Mouse (Mus musculus) adrenal gland, postnatal 10 days (tissue): ENCODE measurements around the gene Vmn1r219. TPM values are rescaled to one million over a fixed set of nuclear protein-coding genes. Genes with fewer than 3 reads are reported as not detected.
"Not testable (repeated sequence)": the region's sequence is repeated elsewhere in the genome, so short reads cannot be mapped to it uniquely, and the experiment has no call there.

Experiments used
- DNase-seq: peaks from one replicate; pipeline ENCODE4 v3.0.0; 2021; ENCODE audit warnings: mixed read lengths
- long read RNA-seq, 2 experiments: library from polyadenylated mRNA; stranded (forward); transcript quantifications; one replicate each; pipeline ENCODE4 v2.0.0; 2021
- total RNA-seq, 2 experiments: library from RNA; stranded (reverse); gene quantifications; 2 replicates each; pipeline ENCODE4 v1.2.3; 2021

Gene Vmn1r219
- not detected for total RNA-seq
- long read RNA-seq, experiment 1, result 0 reads
- long read RNA-seq, experiment 2, result 0 reads

DNA sequence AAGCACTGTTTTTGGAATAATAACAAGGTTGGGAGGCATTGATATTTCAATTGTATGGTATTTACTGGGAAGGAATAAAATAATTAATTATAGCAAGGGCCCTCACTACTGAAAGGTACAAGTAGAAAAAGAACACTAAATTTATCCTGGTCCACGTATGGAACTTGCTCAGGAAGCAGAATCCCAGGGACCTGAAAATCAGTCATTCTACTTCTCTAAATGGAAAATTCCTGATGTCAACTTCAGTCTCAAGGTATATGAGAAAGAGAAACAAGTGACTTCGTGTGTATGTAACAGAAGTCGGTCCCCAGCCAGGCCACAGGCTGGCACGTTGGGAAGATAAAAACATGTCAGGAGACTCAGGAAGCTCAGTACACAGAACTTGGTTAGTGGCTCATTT is at the start of gene Vmn1r219:
TSS of gene Vmn1r219 (plus strand) at position 301 of the 400 bp plus-strand sequence.
- DNase-seq, result no peak

DNA sequence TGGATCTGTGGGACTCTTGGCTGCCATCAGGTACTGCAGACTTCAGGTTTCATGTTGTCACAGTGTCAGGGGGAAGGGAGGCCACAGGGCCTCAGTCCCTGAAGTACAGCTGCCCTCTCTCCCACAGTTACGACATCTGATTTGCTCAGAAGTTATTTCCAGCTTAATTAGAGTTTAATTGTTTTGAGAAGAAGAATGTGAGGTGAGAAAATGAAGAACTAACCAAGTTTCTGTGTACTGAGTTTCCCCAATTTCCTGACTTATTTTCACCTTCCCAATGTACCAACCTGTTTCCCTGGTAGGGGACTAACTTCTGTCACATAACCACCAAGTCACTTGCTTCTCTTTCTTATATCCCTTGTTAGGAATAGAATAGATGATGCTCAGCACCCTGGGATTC is 41.0 kb upstream of the Vmn1r219 start, which contains the start of gene Vmn1r217:
TSS of gene Vmn1r217 (minus strand) at position 101 of the 400 bp plus-strand sequence.
- not testable (repeated sequence) for DNase-seq

DNA sequence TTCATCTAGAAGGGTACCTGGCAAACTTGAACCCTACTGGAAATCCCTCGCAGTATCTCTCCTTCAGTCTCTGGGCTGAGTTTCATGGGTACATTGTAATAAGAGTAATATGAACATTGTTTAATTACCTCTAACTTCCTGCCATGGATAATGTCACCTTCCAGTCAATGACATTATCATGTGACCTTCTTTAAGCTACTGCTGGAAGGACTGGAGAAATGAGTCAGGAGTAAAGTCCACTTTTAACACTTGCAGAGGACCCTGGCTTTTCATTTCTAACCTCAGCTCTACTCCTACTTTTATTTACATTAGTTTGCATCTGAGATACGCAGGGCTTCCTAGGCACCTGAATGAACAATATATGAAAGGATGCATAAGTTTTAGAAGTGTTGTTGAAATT is 38.5 kb upstream of the Vmn1r219 start:
- no peak for DNase-seq

DNA sequence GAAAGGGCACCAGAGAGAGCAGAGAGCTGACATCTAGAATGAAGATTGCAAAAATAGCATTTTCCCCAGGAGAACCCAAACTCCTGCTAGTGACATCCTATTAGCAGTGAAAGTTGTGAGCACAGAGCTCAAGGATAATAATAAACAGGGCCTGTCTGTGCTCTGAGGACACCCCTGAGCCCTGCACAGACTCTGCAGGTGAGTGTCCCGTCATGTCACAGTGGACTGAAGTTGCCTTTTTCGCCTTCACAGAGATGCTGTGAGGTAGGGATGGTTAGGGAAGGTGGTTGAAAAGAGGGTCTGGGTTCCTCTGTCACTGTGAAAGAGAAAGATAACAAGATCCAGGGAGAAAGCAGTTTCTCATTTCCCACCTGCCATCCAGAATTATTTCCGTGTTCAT is 26.0 kb upstream of the Vmn1r219 start, which contains the start of gene Vmn1r218:
TSS of gene Vmn1r218 (plus strand) at position 57 of the 400 bp plus-strand sequence.
- no peak for DNase-seq

DNA sequence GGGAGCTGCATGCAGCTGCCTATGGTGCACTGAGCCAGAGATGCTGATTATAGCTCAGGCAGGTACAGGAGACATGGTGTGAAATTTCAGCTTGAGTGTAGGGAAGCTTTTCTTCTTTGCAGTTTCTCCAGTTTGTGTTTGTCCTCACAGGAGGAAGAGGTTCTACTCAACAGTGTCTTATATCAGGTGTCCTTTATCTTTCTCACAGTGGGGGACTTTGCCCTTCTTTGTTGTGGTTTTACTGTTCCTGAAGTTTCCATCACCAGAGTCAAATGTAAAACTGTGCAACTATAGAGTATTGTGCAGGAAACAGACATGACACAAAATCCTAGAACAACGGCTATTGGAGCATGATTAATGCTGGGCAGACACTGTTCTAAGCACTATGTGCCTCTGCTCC is 25.6 kb upstream of the Vmn1r219 start:
- DNase-seq, result no peak

DNA sequence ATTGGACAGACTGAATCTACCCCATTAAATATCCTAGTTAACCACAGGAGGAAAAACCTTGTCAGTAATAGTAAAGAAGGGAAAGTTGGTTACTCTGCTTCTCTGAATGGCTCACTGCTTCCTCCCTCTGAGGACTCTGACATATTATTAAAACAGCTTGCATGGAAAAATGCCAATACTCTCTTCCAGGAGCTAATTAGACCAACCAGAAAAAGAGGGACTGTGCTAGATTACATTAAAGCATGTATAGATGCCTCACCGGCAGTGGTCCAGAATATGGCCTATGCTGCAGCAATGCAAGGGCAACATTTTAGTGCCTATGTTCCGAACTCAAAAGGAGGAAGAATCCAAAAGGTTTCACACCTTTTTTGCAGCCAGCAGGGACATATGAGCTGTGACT is 20.2 kb upstream of the Vmn1r219 start:
- DNase-seq, result no peak

DNA sequence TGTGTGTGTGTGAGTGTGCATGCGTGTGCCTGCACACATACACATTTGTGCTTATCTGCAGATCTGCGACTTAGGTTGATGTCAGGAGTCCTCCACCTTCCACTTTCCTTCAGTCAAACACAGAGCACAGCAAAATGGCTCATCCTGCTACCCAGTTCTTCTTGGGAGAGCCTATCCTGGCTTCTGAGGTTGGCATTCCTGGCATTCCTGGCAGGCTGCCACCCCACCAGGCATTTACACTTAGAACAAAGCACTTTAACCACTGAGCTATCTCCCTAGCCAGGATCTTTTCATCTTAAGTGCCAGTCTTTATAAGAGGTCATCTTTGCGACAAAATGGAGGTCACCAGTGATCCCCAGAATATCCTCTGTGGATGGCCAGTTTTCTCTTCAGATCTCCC is 1.3 kb upstream of the Vmn1r219 start:
- DNase-seq, result no peak

DNA sequence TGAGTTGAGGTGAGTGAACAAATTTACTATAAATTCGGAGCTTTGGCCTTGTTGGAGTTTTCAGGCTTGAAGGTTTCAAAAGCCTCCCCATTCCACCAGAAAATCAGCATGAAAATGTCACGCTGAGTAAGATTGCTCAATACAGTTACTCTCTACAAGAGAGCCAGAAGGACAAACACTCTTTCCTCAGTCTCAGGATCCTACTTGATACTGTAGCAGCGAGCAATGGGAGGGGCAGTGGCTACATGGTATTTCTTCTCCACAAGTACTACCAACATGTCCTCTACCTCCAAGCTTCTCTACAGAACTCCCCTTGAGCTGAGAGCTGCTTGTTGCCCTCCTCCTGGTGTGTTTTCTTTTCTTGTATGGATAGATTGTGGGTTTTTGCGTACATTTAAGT is 7.4 kb downstream of the Vmn1r219 start:
- not testable (repeated sequence) for DNase-seq

DNA sequence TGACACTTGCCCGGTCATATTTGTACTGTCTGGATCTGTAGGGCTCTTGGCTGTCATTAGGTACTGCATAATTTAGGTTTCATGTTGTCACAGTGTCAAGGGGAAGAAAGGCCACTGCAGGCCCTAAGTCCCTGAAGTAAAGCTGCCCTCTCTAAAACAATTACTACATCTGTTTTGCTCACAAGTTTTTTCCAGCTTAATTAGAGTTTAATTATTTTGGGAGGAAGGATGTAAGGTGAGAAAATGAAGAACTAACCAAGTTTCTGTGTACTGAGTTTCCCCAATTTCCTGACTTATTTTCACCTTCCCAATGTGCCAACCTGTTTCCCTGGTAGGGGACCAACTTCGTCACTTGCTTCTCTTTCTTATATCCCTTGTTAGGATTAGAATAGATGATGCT is 28.8 kb downstream of the Vmn1r219 start, which contains the start of gene Vmn1r220:
TSS of gene Vmn1r220 (minus strand) at position 101 of the 400 bp plus-strand sequence.
- DNase-seq, result no peak

DNA sequence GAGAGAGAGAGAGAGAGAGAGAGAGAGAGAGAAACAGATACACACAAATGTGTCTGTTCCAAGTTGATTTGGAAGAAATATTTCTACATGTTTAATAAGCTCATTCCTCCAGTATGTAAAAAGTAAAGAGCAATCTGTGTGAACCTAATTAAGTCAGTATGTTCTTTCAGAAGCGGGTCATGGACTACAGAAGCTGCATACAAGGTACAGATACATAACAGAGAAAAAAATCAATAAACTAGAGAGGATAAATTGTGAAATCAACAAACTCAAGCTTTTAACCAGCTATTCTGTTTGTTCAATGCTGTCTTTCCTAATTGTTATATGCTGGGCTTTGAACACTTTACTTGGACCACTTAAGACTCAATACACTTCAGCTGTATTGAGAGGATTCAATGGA is 44.8 kb downstream of the Vmn1r219 start:
- DNase-seq, result not testable (repeated sequence)

DNA sequence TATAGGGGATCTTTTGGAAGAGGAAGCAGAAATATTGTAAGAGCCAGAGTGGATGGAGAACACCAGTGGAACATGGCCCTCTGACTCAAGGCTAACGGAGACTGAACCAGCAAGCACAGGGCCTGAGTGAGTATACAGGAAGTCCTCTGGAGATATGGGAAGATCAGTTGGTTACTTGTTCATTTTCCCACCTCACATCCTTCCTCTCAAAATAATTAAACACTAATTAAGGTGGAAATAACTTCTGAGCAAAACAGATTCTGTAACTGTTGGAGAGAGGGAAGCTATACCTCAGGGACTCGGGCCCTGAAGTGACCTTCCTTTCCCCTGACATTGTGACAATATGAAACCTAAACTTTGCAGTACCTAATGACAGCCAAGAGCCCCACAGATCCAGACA is 54.7 kb downstream of the Vmn1r219 start, which contains the start of gene Vmn1r221:
TSS of gene Vmn1r221 (plus strand) at position 301 of the 400 bp plus-strand sequence.
- DNase-seq, result not testable (repeated sequence)

Other genes with a start within 250 kb of the Vmn1r219 start
- not detected for gene Vmn1r213, start 151.7 kb upstream of the Vmn1r219 start, total RNA-seq
- gene Vmn1r214, start 128.9 kb upstream of the Vmn1r219 start, total RNA-seq, result not detected
- gene Vmn1r215, start 91.3 kb upstream of the Vmn1r219 start, total RNA-seq, result not detected
- gene Vmn1r217, start 41.1 kb upstream of the Vmn1r219 start, total RNA-seq, result not detected
- gene Vmn1r218, start 26.2 kb upstream of the Vmn1r219 start, total RNA-seq, result not detected
- not detected for gene Vmn1r220, start 28.7 kb downstream of the Vmn1r219 start, total RNA-seq
- not detected for gene Vmn1r221, start 54.8 kb downstream of the Vmn1r219 start, total RNA-seq
- not detected for gene Vmn1r222, start 76.6 kb downstream of the Vmn1r219 start, total RNA-seq
- gene Vmn1r223, start 87.8 kb downstream of the Vmn1r219 start, total RNA-seq, result not detected
- gene Zfp322a, start 209.9 kb downstream of the Vmn1r219 start, total RNA-seq, result 10 to 100 TPM; 18.9 to 26.9 TPM